Mouse (Mus musculus): ENCODE results near the gene Apoe.

The Apoe gene

GRCm38 (mm10) chr7:19716055-19716682 lies 17.2 kb upstream of the Apoe start:
- no peak for DNase-seq (ENCODE audit: low spot score)

DNA sequence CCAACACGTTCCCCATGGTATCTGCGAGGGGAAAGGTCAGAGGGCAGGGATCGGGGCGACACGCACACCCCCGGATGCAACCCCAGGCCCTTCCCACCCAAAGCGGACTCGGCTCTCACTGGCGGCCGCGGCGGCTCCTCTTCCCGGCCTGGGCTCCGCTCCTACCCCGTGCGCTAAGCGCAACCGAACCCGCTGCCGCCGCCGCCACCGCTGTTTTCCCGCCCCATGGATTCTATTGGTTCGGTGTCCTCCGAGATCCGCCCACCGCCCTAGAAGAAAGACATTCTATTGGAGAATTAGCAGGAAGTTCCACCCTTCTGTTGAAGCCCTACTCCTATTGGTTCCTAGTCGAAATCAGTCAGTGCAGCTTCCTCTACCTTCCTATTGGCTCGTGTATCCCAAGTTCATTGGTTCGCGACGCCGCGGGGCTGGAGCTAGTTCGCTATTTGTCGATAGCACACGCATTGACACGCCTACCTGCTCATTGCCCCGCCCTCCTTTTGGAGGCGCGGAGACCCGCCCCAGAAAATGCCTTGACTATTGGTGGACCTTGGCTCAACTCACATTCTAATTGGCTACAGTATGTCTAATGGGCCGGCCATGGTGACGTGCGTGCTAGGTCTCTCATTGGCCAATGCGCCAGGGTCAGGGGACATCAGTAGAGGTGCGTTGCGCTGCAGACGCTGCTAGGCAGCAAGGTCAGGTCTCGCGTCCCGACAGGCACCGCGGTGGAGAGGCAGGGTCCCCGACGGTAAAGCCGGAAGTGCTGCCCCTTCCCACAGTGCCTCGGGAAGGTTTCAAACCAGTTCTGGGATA lies 16.5 kb upstream of the Apoe start, which contains the start of gene Tomm40:
TSS of gene Tomm40 (minus strand) at position 200 of the 816 bp plus-strand sequence.
- DNase-seq (ENCODE audit: low spot score): peak; percentile 99

DNA sequence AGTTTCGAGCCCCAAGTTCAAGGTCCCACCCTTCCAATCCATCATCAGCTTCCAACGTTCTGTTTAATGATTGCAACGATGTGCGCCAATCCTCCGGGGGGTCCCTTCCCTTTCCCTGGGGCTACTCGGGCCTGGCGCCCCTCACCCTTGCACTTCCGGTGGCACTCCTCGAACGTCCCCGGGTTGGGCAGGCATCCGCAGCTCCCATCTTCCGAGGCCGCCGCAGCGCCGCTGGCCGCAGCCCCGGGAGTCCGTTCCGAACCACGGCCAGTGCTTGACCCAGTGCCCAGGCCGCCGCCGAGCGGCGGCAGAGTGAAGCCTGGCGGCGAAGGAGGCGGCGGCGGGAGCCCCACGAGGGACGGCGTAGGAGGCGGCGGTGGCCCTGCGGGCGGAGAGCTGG lies 15.8 kb upstream of the Apoe start:
- no peak for DNase-seq (ENCODE audit: low spot score)

- no peak for DNase-seq (ENCODE audit: low spot score)
Measured at GRCm38 (mm10) chr7:19713598-19713997, 14.6 kb upstream of the Apoe start.

DNA sequence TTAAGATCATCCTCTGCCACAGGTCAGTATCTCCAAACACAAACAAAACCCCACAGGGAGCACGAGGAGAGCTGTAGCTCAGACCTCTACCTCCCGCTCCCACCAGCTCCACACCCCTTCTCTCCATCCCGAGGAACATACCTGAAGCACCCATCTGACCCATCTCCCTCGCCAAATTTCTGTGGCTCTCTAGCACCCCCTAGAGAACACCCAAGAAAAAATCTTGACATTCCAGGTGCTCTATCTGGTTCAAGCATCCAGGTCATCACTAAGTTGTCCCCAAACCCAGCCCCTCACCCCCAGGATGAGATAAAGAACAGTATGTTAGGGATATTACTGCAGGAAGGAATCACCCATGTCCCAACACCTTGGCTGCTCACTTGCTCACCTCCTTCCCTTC lies 14.2 kb upstream of the Apoe start:
- no peak for DNase-seq (ENCODE audit: low spot score)

DNA sequence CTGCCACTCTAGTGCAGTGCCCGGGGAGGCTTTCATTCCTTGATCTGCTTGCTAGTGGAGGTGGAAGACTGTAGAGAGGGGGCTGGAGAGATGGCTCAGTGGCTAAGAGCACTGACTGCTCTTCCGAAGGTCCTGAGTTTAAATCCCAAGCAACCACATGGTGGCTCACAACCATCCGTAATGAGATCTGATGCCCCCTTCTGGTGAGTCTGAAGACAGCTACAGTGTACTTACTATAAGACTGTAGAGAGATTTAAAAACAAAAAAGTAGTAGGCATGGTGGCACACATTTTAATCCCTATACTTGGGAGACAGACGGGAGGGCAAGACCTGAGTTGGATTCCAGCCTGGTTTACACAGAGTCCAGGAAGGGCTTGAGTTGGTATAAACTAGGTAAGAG lies 13.4 kb upstream of the Apoe start:
- DNase-seq (ENCODE audit: low spot score): no peak

DNA sequence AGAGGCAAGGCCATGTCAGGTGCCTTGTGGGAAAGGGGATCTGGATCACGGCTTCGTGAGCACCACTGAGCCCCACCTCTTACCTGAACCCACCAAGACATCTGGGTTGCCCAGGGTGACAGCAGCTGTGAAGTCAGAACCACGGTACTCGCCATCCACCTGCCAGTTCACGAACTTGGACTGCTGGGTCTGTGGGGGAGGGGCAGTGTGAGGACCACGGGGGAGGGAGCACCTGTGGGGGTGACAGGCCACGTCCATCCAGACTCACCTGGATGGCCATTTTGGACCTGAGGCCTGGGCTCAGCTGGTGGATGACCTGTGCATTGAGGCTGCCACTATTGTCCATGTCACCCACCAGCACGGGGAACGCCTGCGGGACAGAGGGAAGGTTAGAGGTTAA lies 11.7 kb upstream of the Apoe start:
- DNase-seq (ENCODE audit: low spot score): no peak

DNA sequence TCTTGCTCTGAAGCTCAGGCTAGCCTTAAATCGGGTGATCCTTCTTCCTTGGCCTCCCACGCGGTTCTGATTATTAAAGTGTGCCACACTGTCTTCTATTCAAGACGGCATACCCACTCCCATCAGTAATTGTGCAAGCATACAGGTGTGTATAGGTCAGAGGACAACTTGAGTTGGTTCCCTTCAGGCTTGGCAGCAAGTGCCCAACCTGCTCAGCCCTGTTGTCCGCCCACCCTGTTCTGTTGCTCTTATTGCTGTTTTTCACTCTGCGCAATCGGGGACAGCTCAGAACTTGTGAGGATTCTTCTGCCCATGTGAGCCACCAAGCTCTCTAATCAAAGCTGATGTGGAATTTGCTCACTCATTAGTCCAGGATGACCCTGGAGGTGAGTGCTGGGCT lies 6.3 kb upstream of the Apoe start:
- no peak for DNase-seq (ENCODE audit: low spot score)

- no peak for DNase-seq (ENCODE audit: low spot score)
Measured at GRCm38 (mm10) chr7:19704475-19704874, 5.5 kb upstream of the Apoe start.

GRCm38 (mm10) chr7:19702859-19703555 lies 4.0 kb upstream of the Apoe start:
- DNase-seq (ENCODE audit: low spot score): no peak

GRCm38 (mm10) chr7:19701069-19701761 lies 2.2 kb upstream of the Apoe start:
- no peak for DNase-seq (ENCODE audit: low spot score)

DNA sequence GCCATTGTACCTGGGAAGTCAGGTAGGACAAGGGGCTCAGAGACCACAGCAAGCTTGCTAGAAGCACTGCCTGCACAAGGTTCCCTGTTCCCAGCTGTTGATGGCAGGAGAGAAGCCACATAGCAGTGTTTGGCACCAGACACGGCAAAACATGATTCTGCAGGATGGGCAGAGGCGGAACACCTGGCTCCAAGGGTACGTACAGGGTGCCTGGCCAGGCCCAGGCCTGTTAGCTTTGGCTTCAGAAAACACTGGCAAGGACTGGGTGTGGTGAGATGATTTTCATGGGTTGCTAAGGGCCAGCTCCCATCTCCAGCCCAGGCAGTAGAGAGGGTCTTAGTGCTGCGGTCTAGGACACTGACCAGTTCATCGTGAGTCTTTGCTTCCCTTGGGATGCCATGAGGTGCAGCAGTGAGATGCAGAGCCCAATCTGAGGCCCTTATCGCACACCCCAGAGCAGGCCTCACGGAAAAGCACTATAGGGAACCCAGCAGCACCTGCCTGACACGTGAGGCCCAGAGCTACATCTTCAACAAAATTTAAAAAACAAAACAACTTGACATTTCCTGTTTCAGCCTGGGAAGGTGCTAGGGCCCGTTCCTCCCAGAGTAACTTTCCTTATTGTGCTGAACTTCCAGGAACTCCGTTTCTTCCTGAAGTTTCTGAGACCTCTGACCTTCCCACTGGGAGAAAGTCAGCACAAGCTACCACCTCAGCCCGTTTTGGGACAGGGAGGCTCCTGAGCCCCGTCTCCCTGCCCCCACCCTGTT lies 1.5 kb upstream of the Apoe start:
- DNase-seq (ENCODE audit: low spot score): no peak

GRCm38 (mm10) chr7:19699827-19700148 lies 800 bp upstream of the Apoe start:
- DNase-seq (ENCODE audit: low spot score): no peak

- no peak for DNase-seq (ENCODE audit: low spot score)
Measured at GRCm38 (mm10) chr7:19697949-19698906, 760 bp downstream of the Apoe start.

- DNase-seq (ENCODE audit: low spot score): no peak
Measured at GRCm38 (mm10) chr7:19696336-19696873, 2.6 kb downstream of the Apoe start.

- no peak for DNase-seq (ENCODE audit: low spot score)
Measured at GRCm38 (mm10) chr7:19695881-19696280, 3.1 kb downstream of the Apoe start.

DNA sequence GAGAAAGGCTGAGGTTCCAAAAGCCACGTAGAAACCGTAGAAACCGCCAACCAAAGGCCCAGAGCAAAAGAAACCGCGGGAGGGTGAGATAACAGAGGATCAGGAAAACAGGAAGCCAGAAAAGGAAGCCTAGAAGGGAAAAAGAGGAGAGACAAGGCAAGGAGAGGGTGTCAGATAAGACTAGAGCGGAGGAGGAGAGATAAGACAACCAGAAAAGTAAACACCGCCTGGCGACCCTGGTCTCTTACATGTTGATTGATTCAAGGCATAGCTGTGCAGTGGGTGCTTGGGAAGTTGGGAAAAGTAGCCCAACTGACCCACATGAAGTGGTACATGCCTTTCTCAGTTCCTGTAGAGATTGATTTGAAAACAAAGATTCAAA lies 3.8 kb downstream of the Apoe start:
- DNase-seq (ENCODE audit: low spot score): no peak

DNA sequence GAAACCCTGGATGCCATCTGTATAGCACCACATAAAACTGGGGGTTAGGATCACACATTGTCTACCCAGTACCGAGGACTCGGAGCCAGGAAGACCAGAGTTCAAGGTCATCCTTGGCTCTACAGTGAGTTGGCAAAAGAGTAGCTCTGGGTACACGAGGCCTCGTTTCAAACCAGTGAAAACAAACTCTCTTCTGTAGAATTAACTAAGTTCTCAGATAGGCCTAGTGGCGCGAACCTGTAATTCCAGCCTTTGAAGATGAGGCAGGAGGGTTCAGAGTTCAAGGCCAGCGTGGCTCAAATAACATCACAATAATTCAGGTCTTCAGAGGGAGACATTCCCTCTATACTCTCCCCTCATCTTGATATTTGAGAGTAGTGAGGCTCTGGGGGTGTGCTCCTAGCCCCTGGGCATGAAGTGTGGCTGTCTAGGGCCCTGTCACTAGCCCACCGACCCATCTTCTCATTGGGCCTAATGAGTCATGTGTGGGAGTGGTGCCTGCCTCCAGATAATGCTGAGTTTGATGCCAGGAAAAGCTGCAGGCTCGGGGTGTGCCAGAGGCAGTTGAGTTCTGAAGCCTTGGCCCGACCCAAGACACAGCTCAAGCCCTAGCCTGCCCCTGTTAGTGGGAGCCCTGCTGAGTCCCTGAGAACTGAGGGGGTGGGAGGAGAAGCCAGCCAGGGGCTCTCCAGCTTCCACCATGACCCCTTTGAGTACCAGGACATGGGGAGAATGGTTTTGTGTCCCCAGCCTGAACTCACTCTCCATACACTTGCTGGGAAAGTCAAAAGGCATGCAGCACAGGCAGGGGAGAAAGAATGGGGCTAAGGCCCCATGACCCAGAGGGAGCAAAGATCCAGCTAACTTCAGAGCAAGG lies 4.4 kb downstream of the Apoe start:
- no peak for DNase-seq (ENCODE audit: low spot score)

DNA sequence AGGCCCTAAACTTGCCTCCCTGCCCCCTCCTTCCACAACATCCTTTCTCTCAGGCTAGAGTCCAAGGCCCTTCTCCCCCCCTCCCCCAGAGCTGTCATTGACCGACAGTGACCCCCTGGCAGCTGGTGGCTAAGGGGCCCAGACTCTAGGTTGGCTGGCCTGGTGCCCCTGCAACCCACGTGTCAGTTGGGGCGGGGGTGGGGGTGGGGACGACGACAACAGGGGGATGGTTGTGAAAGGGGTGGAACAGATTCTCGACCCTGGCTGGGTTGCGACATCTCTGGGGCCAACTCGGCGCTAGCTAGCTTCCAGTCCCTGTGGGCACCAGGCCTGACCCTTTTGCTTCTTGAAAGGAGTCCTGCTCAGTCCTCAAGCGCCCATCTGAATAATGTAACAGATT lies 5.6 kb downstream of the Apoe start:
- DNase-seq (ENCODE audit: low spot score): no peak

All from spleen, adult 12 weeks (tissue).